Mouse (Mus musculus) small intestine, adult 2 months (tissue): ENCODE measurements around the gene Ap1m2.

Source experiments
- CTCF ChIP-seq: fragments of 200-500 bp; IDR thresholded peaks from 2 replicates; pipeline ENCODE4 v1.5.1; 2012; ENCODE audit warnings: low read depth, mild to moderate bottlenecking, control low read depth, inconsistent platforms, low read length, moderate library complexity, mixed read lengths; ENCODE audit not compliant: insufficient replicate concordance, insufficient read length; ENCODE audit errors: extremely low read depth
- POLR2A ChIP-seq: fragments of 200-500 bp; IDR thresholded peaks from 2 replicates; pipeline ENCODE4 v1.6.1; 2012; ENCODE audit warnings: low read depth, mild to moderate bottlenecking, control low read depth, inconsistent platforms, low read length, moderate library complexity

DNA sequence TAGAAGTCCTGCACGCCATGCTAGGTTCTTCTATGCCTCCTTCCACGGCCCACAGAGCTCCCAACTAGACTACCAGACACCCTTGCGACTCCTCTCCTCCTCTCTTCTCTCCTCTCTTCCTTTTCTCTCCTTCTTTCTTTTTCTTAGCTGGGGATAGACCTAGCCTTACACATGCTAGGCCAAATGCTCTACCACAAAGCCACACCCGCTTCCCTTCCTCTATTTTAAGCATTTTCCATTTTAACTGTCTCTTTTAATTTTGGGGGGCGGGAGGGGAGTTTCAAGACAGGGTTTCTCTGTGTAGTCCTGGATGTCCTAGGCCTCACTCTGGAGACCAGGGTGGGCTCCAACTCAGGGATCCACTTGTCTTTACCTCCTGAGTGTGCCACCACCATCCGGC lies 6.7 kb upstream of the Ap1m2 start:
- TF ChIP-seq POLR2A (no peak), CTCF (no peak)
